Mouse (Mus musculus) C2C12 (cell line): Measurements from ENCODE around the gene Dnajc17.

ENCODE experiments used
- CEBPB ChIP-seq: IDR thresholded peaks from one replicate; pipeline ENCODE4 v1.6.1; 2011; ENCODE audit warnings: low read depth, mild to moderate bottlenecking, control low read depth, moderate library complexity
- CTCF ChIP-seq: IDR thresholded peaks from one replicate; pipeline ENCODE4 v1.5.1; 2011; ENCODE audit not compliant: control insufficient read depth, insufficient read depth, insufficient read length
- FOSL1 ChIP-seq: IDR thresholded peaks from one replicate; pipeline ENCODE4 v1.8.0; 2011; ENCODE audit warnings: mild to moderate bottlenecking, low read length; ENCODE audit not compliant: poor library complexity, insufficient read depth, severe bottlenecking
- MAX ChIP-seq: IDR thresholded peaks from one replicate; pipeline ENCODE4 v1.6.1; 2011; ENCODE audit warnings: mild to moderate bottlenecking, control low read depth
- MYOD1 ChIP-seq: IDR thresholded peaks from one replicate; pipeline ENCODE4 v1.6.1; 2011; ENCODE audit warnings: low read depth; ENCODE audit not compliant: control insufficient read depth, insufficient read length
- MYOG ChIP-seq: IDR thresholded peaks from one replicate; pipeline ENCODE4 v1.6.1; 2011; ENCODE audit not compliant: control insufficient read depth, insufficient read length; ENCODE audit errors: extremely low read depth
- USF1 ChIP-seq: IDR thresholded peaks from one replicate; pipeline ENCODE4 v1.6.1; 2011; ENCODE audit warnings: low read depth, mild to moderate bottlenecking, control low read depth, moderate library complexity

DNA sequence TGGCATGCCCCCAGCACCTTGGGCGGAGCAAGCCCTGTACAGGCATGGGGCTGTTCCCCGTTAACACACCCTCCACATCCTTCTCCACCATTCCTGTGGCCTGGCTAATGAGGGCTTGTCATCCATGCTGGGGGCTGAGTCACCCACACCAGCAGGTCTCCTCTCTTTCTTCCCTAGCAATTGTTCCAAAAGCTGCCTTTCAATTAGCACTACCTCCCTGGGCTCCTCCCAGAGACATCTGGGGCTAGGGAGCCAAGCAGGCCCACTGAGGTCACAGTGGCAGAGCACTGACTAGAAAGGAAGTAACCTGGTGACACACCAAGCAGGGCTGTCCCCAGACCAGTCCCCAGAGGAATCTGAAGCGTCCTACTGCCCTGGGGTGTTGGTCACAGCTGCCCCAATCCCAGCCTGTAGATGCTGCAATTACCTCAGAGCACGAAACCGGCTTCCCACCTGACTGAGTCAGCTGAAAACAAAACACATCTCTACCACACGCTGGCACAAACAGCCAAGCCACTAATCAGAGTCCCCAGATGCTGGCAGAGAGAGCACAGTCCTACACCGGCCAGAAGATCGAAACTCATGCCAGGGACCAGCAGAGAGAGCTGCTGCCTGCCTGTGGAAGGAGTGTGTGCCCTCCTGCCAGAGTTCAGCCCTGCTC lies 34.5 kb downstream of the Dnajc17 start, which contains the start of gene Gm14137:
- TF ChIP-seq CTCF (no peak), MYOD1 (peak; percentile 71), CEBPB (peak; percentile 72), MAX (peak; percentile 92), MYOG (no peak), USF1 (no peak), FOSL1 (peak; percentile 52)
